Mouse (Mus musculus): ENCODE data around the gene Nosip.

GRCm38 (mm10) chr7:45048001-45048890 is 14.0 kb upstream of the Nosip start:
- TF ChIP-seq CTCF (conservative IDR thresholded peaks at IDR 0.05; ENCODE audit: insufficient read depth, insufficient read length, low read depth, low read length), result no peak
- TF ChIP-seq POLR2A (IDR thresholded peaks at IDR 0.05; ENCODE audit: low read depth, low read length), result no peak
